Mouse (Mus musculus) activated CD4-positive, CD25-positive, alpha-beta regulatory T cell, adult 4 months (primary cell): Measurements from ENCODE around the gene Osbpl11. TPM values are rescaled to one million over a fixed set of nuclear protein-coding genes. Genes with fewer than 3 reads are reported as not detected.
A peak's percentile ranks its signal among the peaks of the same experiment; 100 is the strongest.

Experiments
- ATAC-seq: one replicate; pipeline ENCODE4 v1.8.0; 2017
- polyA plus RNA-seq, 2 experiments: library from polyadenylated mRNA; unstranded; fragments of 100-300 nt; shearing (Covaris generic); gene quantifications; one replicate each; pipeline ENCODE4 v1.2.1; 2017

Osbpl11 gene
- polyA plus RNA-seq, 2 experiments from 2014 or later: 5.7 to 7.5 TPM

- no peak for ATAC-seq
Observed at GRCm38 (mm10) chr16:33244136-33244691, 59.3 kb downstream of the Osbpl11 start.

GRCm38 (mm10) chr16:33244933-33245470 lies 60.1 kb downstream of the Osbpl11 start:
- no peak for ATAC-seq

GRCm38 (mm10) chr16:33246526-33246925 lies 61.7 kb downstream of the Osbpl11 start:
- no peak for ATAC-seq

GRCm38 (mm10) chr16:33247006-33247405 lies 62.1 kb downstream of the Osbpl11 start:
- no peak for ATAC-seq

GRCm38 (mm10) chr16:33250651-33251120 lies 65.8 kb downstream of the Osbpl11 start:
- peak; percentile 22 for ATAC-seq

- peak; percentile 81 for ATAC-seq
Observed at GRCm38 (mm10) chr16:33251194-33252051, 66.6 kb downstream of the Osbpl11 start, which contains the start of gene Snx4. Gene Snx4, plus strand, starts transcription at chr16:33251442.

- no peak for ATAC-seq
Observed at GRCm38 (mm10) chr16:33255601-33256000, 70.7 kb downstream of the Osbpl11 start.

- no peak for ATAC-seq
Observed at GRCm38 (mm10) chr16:33258530-33258929, 73.7 kb downstream of the Osbpl11 start.

GRCm38 (mm10) chr16:33259824-33260223 lies 75.0 kb downstream of the Osbpl11 start:
- ATAC-seq: no peak

- no peak for ATAC-seq
Observed at GRCm38 (mm10) chr16:33260825-33261224, 76.0 kb downstream of the Osbpl11 start.

GRCm38 (mm10) chr16:33261584-33262061 lies 76.8 kb downstream of the Osbpl11 start:
- peak; percentile 78 for ATAC-seq

GRCm38 (mm10) chr16:33262096-33262495 lies 77.2 kb downstream of the Osbpl11 start:
- ATAC-seq: no peak

GRCm38 (mm10) chr16:33267616-33268253 lies 82.9 kb downstream of the Osbpl11 start:
- no peak for ATAC-seq

- ATAC-seq: no peak
Observed at GRCm38 (mm10) chr16:33271824-33272223, 87.0 kb downstream of the Osbpl11 start.

GRCm38 (mm10) chr16:33283079-33283478 lies 98.2 kb downstream of the Osbpl11 start:
- no peak for ATAC-seq

GRCm38 (mm10) chr16:33288536-33288935 lies 103.7 kb downstream of the Osbpl11 start:
- ATAC-seq: no peak

- ATAC-seq: no peak
Observed at GRCm38 (mm10) chr16:33289981-33290380, 105.1 kb downstream of the Osbpl11 start.

GRCm38 (mm10) chr16:33292241-33292640 lies 107.4 kb downstream of the Osbpl11 start:
- no peak for ATAC-seq
